Mouse (Mus musculus): ENCODE results near the gene 4931428F04Rik.
"Not testable (repeated sequence)": the region's sequence is repeated elsewhere in the genome, so short reads cannot be mapped to it uniquely, and the experiment has no call there.

Gene 4931428F04Rik

DNA sequence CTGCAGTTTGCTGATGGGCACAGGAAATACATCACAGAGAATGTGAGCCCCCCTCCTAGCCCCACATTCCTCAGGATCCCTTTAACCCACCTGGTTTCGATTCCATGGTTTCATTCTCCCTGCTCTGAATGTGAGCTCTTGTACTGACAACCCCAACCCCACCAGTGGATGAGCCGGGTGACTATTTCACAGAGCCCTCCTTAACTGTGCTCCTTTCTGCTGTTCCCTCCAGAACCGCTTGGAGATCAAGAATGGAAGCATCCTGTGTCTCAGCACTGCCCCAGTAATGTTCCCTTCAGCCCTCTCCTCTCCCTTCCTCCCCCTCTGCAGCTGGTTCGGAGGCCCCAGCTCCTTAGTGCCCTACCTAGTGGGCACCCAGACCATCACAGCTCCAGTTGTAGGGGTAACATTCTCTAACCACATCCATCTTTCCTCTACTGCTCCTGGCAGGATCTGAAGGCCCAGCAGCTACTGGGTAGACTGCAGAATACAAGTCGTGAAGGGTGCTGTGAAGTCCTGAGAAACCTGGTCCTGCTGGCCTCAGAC, 16.6 kb upstream of the 4931428F04Rik start:
- DNase-seq = peak in 1 of 2 experiments; percentile 39

DNA sequence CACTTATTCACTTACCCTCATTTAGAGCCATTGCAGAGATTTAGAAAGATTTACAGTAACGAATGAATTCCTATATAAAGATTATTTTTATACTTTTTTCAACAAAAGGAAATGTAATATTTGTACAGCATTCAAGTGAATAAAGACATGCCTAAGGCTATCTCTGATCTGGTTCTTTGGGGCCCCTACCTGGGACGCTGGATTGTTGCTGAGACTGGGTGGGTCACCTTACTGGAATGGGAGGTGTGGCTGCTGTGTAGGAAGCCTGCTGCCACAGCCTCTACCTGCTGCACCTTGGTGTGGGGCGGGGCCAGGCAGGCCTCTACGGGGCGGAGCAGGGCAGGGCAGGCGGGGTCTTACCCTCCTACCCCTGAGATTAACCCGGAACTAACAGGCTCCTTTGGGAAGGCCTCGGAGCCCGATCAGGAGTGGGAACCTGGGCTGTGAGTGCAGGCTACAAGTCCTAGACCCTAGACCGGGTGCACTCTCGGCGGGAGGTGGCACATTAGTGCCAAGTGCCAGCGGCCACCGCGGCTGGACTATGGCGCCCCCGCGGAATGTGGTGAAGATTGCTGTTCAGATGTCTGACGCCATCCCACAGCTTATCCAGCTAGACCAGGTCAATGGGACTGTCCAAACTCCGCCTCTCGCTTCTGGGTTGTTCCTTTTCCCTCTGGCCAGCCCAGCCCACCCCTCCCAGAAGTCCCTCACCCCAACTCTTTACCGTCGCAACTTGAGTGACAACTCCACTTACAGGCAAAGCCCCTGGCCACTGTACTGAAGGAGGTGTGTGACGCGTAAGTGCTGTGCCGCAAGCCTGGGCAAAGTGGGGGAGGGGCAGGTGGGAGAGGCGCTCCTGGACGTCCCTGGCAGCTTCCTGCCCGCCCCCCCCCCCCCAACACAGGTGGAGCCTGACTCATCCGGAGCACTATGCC, 15.8 kb upstream of the 4931428F04Rik start, which contains the start of gene Elmo3:
TSS of gene Elmo3 (plus strand) at position 391 of the 935 bp plus-strand sequence.
- DNase-seq = peak; percentile 75 to 79

DNA sequence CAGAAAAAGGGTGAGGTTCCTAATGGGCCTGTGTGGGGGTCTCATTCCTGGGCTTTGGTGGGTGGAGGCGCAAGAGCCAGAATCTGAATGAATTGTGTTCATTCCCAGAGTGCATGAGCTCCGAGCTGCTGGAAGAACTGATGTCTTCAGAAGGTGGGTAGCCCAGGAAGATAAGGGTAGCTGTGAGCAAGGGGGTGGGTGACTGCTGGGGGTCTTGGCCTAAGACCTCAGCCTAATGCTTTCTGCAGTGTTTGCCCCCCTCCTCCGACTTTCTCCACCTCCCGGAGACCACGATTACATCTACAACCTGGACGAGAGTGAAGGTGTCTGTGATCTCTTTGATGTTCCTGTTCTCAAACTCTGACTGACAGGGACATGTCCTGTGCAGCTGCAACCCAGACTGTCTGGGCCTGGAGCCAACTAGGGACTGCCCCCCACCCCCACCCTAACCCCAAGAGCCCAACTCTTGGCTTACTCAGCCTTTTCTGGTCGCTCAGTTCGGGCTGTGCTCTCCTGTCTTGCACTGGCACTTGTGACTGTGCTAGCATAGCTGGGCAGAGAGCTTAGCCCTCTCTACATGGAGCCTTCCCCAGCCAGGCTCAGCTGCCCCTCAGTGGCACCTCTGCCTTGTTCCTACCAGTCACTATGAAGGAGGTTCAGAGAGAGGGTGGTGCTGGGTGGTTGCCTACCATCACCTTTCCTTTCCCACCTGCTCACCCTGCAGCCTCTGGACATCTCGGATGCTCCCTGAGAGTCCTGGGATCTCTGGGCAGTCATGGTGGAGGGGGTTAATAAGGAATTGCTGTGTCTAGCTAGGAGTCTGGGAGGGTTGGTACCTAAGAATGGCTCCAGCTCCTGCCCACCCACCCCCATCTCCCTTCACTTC, 14.9 kb upstream of the 4931428F04Rik start:
- no peak for DNase-seq

DNA sequence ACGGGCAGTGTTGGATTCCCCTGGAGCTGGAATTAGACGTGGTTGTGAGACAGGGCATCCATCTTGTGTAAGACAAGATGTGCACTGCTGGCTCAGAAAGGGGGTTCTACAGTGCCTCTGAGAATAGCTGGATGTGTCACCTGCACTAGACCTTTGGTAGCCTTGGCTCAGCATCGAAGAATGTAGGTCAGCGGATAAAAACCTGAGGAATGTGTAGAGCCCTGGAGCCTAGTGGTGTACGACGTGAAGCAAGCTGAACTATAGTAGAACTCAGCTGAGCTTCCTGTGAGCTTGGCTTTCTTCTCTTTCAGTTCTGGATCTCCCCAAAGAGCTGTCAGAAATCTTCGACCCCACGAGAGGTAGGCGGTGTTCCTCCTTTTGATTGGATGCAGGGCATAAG, 14.2 kb upstream of the 4931428F04Rik start:
- DNase-seq = no peak

DNA sequence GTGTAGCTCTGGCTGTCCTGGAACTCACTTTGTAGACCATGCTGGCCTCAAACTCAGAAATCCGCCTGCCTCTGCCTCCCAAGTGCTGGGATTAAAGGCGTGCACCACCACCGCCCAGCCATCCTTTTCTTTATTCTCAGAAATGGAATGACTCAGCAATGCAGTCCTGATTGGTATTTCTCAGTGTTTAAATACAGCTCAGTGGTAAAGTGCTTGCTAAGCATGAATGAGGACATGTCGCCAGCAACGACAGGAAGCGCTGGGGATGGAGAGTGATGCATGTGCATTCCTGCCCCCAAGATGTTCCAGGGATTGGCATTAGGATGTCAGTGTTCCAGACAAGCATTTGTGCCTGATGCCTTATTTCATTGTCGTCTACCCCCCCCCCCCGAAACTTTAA, 13.7 kb upstream of the 4931428F04Rik start:
- no peak for DNase-seq

GRCm38 (mm10) chr8:105299962-105300361, 10.3 kb upstream of the 4931428F04Rik start:
- no peak for DNase-seq

GRCm38 (mm10) chr8:105298351-105299252, 8.9 kb upstream of the 4931428F04Rik start:
- DNase-seq = no peak

GRCm38 (mm10) chr8:105297511-105298192, 8.0 kb upstream of the 4931428F04Rik start, which contains the start of gene E2f4:
E2f4 (plus strand) TSS chr8:105297663.
- peak; percentile 91 to 92 for DNase-seq

- no peak for DNase-seq
These were observed 6.4 kb upstream of the 4931428F04Rik start, which contains the start of gene Exoc3l for GRCm38 (mm10) chr8:105295895-105296573. Exoc3l (minus strand) TSS chr8:105296101.

DNA sequence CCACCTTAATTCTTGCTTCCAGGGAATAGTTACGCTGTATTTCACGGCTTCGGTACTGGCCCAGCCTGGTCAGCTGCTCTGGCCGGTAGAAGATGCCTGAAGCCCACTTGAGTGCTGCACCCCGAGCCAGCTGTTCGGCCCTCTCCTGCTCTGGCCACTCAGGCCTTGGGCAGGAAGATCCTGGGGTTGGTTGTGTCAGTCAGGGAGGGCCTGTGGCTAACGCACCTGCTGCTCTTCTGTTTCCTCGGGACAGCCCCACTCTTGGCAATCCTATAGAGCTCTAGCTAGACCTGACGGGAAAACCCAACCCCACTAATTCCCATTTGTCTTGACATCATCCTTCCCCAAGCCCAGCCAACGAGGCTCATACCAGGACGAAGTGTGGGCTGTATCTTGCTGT, 5.6 kb upstream of the 4931428F04Rik start:
- no peak for DNase-seq

DNA sequence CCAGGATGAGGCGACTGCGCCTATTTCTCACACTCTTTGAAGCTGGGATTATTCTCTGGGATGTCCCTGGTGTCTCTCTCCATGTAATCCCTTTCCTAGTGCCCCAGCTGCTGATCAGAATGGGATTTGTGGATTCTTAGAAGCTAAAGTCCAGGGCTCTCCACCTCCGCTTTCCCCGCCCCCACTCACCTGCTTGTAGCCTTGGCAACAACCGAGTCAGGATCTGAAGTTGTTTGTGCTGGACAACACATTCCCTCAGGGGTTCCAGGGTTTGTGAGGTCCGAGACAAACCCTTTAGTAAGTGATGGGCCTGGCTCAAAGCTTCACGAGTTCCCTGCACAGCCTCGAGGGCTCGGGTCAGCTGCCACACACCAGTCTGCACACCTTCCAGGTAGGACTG, 5.1 kb upstream of the 4931428F04Rik start:
- DNase-seq = no peak

DNA sequence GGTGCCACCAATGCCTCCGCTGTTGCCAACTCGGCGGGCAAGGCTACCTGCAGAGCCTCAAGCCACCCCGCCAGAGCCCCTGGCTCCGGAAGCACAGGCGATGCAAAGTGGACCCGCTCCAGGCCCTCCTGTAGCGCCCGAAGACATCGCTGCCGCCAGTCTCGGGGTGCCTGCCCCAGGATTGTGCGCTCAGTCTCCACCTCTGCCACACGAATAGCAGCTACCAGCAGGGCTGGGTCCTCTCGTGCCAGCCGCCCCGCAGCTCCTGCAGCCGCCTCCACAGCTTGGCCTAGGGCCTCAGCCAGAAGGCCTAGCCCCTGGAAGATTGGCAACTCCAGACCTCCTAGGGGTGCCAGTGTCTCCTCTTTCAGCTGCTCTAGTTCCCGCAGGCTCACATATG, 3.7 kb upstream of the 4931428F04Rik start:
- DNase-seq = peak; percentile 75 to 77

GRCm38 (mm10) chr8:105292471-105292870, 2.8 kb upstream of the 4931428F04Rik start:
- peak in 1 of 2 experiments; percentile 29 for DNase-seq

DNA sequence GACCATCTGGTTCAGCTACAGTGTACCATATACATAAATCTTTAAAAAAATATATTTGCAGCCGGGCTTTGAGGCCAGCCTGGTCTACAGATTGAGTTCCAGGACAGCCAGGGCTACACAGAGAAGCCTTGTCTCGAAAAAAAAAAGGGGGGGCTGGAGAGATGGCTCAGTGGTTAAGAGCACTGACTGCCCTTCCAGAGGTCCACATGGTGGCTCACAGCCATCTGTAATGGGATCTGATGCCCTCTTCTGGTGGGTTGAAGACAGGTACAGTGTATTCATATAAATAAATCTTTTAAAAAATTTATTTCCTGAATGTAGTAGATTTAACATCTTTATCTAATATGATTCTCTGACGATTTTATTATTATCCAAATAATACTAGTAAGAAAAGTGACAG, 2.1 kb upstream of the 4931428F04Rik start:
- not testable (repeated sequence) for DNase-seq

DNA sequence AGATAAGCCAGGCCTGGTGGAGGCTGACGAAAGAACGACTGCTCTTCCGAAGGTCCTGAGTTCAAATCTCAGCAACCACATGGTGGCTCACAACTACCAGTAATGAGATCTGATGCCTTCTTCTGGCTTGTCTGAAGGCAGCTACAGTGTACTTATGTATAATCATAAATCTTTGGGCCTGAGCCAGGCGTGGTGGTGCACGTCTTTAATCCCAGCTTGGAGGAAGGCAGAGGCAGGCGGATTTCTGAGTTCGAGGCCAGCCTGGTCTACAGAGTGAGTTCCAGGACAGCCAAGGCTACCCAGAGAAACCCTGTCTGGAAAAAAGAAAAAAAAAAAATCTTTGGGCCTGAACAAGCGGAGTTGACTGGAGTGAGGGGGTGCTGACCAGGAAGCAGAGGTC, 1.7 kb upstream of the 4931428F04Rik start:
- not testable (repeated sequence) for DNase-seq

DNA sequence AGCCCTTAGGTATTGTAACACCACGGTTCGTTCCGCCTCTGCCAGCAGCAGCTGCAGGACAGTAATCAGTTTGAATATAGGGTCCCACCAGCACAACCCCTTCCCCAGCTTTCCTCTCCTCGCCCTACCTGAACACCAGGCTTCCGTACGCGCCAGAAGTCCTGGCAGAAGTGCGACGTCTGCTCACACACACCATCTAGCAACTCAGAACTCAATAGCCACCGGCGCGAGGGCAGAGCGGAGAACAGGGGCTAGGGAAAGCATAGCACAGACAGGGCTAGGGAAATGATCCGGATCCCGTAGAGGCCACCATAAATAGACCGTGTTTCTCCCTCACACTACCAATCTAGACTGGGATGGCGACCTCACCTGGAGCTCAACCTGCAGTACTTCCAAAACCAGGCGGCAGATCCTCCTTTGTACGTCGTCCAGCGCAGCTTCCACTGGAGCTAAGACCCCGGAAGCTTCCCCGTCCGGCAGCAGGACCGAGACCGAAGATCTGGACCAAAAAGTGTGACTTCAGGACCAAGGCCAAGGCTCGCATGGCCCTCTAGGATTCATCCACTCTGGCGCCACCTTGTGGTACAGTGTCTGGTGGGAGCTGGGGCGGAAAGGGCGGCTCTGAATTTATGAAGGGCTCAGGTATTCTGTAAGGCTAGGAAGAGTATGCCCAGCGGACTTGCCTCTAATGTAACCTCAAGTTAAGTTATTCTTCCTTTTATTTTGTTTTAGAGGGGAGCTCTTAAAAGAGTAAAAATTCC, 1.1 kb upstream of the 4931428F04Rik start:
- DNase-seq = peak; percentile 91 to 92

DNA sequence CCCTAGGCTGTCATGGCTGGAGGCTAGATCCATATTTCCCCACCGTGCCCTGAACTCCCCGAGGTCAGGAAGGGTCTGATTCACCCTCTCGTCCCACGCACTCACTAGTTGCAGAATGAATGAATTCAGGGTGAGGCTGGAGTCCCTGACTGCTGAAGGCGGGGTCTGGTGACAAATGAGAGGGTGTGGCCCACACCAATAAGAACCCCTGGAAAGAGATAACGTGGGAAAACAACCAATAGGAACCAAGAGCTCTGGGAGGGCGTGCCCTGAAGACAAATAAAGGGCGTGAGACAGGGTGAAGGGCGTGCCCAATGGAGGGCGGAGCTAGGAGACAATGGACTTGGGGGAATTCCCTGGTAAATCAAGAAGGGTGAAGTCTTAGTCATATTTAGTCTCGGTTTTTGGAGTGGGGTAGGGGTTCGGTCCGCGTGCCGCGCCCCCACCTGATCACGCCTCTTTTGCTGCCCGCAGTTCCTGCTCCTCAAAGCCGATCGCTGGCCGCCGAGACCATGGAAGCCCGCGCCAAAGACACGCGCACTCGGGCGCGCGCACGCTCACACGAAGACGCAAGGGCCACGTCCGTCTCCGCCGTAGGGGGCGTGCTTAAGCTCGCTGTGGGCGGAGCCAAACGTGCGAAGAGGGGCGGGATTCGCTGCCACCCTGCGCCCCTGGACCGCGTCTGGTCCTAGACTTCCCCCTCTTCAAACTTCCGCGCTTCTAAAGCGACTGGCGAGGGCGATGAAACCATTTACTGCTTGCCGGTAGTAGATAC, 519 bp downstream of the 4931428F04Rik start:
- DNase-seq = peak; percentile 95 to 96

DNA sequence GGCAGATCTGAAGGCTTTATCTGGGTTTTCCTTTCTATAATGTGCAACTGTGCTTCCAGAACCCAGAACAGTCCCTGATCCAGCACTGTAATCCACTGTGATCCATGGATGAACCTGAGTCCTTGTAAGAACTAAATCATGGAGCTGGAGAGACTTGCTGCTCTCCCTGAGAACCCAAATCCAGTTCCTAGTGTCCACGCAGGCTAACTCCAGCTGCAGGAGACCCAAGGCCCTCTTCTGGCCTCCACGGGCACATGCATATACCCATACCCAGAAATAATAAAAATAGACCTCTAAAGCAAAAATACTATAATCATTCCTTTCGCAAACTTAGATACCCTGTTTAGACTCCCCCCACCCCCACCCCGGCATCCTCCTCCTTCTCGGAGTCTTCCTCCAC, 1.4 kb downstream of the 4931428F04Rik start:
- DNase-seq = no peak

GRCm38 (mm10) chr8:105286907-105287306, 2.8 kb downstream of the 4931428F04Rik start:
- no peak for DNase-seq
